Mouse (Mus musculus): ENCODE measurements around the gene Aox4.

Aox4 gene

DNA sequence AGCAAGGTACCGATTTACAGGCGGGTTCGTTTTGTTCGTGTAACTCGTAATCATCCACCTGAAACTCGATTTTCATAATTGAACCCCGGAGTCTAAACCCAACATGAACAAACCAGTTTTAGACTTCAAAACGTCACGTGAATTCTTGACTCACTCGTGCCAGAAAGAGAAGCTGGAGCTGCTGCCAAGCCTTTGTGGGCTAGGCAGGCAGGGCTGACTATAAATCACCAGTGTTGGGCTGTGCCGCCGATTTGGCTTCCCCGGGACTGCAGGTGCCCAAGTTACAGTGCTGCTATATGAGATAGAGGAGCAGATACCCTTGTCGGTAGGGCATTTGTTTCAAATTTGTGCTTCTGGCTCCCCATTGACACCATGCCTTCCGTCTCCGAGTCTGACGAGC lies at the start of gene Aox4:
Gene Aox4 (plus strand): TSS at position 195 of the 400 bp plus-strand sequence.
- peak; percentile 11 for DNase-seq (ENCODE audit: low spot score)

DNA sequence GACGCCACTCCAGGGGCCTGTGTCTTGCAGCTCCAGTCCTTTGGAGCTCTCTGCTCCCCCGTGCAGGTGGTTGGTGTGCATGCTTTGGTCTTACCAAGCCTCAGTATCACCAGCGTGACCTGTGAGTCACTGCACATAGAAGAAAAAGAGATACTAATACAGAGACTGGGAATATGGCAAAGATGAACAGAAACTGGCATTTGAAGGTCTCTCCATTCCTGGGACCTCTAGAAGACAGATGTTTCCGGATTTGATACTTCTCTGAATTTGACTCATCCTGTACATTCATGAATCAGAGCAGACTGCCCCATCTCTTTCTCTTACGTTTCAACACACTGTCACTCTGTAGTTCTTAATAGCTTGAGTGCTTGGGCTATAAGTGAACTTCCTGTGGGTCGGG lies 40.3 kb upstream of the Aox4 start:
- no peak for DNase-seq (ENCODE audit: low spot score)

DNA sequence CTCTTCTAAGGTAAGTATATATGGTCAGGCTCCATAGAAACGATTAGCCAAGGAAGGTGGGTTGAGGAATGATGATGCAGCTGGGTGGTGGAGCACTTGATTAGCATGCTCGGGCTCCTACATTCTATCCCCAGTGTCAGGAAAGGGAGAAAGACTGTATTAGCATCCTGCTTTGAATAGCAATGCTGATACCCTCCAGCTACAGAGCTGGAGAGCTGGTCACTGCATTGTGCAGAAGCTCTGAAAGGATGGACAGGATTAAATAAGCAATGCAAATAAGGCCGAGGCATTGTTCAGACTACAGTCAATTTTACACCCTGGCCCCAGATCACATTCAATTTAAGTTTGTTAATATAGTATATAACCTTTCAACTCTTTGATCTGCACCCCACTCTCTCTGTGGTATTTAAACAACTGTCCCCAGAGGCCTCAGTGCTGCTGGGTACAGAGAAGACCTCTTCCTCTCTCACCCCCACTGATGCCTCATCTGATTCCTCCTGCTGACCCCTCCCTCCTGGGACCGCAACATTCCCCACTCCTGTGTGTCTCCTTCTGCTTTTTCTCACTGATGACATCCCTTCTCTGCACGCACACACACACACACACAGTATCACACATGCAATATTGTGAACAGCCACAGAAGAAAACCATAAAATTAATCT lies 21.6 kb upstream of the Aox4 start:
- no peak for DNase-seq (ENCODE audit: low spot score)

DNA sequence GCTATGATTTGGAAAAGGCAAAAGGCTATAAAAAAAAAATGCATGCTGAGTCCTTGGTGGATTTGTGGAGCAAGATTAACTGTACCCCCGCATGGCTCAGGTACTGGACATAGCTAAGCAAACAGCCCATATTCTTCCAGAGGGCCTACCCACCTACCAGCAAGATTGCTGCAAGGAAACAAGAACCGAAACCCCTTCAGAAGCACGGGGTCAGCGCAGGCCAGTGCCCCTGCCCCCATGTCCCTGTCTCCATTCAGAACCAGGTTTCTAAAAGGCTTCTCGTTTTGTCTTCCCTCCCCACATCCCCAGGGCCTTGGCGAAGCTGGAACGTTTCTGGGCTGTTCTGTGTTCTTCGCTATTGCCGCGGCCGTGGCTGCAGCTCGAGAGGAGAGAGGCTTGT lies 15.9 kb upstream of the Aox4 start:
- DNase-seq (ENCODE audit: low spot score), result no peak

DNA sequence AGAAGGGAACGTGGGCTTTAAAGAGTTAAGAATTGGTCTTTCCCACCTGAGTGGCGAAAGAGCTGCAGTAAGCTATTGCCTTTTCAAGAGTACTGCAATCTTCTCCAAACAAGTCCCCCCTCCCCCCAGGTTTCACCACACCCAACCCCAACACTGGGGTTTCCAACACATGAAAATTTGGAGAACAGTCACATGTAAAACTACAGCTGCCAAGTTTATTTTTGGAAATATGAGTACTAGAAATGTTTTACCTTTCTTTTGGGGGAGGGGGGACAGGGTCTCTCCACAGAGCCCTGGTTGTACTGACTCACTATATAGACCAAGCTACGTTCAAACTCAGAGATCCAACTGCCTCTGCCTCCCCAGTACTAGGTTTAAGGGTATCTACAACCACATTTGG lies 15.2 kb upstream of the Aox4 start:
- no peak for DNase-seq (ENCODE audit: low spot score)

DNA sequence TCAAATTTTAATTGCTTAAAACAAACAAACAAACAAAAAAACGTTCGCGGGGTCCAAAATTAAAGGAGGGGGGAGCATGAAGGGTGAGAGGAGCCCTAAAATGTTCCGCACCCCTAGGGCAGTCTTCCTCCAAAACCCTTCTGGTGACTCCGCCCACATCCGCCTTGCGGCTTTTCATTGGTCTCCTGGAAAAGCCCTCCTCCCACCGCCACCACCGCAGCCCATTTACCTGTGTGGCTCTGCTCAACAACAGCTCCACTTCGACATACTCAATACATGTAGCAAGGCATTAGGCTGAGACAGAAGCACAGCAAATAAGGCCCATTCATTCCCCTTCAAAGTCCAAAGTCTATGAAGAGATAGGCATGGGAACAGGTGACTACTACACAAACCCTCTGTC lies 14.7 kb upstream of the Aox4 start:
- DNase-seq (ENCODE audit: low spot score), result no peak

DNA sequence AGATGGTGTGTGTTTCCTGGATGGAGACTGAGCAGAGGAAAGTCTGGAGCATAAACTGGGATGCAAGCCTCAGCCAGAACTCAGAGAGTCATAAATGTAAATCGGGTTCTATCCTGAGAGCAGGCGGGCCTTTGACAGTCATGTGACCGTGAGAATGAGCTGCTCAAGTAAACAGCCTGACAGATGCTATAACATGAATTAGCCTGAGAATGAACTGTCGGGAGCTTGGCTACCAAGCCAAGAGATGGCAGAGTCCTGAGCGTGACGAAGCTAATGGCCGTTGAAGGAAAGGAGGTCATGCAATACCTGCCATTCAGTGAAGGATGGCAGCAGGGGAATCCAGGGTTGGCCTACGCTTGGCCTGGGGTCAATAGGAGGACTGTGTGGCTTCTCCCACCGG lies 13.2 kb upstream of the Aox4 start:
- DNase-seq (ENCODE audit: low spot score), result no peak

DNA sequence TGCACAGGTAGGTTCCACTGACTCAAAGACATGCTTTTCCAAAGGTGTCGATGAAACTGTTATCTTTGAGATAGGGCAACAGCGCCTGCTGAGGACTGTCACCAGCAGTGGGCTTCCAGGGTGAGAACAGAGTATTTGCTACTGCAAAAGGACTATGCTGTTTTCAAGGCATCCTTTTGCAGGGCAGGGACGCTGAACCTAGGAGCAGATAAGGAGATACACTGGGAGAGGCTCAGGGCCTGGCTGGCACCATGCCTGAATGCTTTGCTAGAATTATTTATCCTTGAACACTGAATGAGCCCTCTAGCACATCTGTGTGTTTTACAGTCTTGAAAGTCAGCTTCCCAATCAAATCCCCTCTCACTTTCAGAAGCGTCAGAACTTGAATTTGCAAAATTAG lies 11.8 kb upstream of the Aox4 start:
- no peak for DNase-seq (ENCODE audit: low spot score)

DNA sequence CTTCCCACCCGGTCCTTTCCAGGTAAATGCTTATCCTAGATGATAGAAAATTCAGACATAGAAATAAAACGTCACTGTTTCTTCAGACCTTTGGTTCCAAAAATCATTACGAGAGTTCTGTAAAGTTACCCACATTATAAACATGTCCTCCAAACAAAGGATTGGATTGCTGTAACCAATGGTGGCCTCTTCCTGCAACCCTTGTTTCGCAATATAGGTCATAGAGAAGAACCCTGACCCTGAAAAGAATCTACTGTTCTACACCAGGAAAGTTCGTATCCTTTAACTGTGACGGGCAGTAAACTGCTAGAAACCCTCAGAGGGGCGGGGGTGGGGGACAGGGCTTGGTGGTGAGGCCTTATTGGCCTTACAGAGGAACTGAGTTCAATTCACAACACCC lies 2.6 kb downstream of the Aox4 start:
- DNase-seq (ENCODE audit: low spot score), result no peak

DNA sequence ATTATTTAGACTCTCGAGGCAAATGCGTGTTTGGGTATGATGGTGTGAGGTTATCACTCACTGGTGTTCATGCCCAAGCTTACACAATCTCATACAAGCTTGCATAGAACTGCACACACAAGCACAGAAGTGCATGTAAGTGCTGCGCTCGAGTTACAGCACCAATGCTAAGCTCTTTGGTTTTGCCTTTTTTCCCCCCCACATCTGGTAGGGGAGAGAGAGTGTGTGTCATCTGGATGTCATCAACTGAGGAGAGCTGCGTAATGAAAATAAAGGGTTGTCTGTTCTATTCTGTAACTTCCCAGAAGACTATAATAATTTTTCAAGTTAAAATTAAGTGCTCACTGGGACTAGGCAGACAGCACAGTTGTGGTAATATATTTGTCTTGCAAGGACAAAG lies 3.6 kb downstream of the Aox4 start:
- DNase-seq (ENCODE audit: low spot score), result no peak

DNA sequence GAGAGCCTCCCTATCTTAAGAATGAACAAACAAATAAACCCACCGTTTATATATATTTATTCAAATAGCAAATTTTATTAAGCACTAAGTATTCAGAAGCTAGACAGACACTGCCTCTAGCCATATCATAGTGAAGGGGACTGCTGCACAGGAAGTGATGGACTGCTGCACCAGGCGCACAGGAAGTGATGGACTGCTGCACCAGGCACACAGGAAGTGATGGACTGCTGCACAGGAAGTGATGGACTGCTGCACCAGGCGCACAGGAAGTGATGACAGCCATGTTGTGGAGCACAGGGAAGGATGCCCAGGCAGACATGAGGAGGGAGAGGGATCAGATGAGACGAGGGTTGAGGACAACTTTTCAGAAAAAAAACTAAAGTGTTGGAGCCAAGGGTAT lies 5.2 kb downstream of the Aox4 start:
- DNase-seq (ENCODE audit: low spot score), result no peak

DNA sequence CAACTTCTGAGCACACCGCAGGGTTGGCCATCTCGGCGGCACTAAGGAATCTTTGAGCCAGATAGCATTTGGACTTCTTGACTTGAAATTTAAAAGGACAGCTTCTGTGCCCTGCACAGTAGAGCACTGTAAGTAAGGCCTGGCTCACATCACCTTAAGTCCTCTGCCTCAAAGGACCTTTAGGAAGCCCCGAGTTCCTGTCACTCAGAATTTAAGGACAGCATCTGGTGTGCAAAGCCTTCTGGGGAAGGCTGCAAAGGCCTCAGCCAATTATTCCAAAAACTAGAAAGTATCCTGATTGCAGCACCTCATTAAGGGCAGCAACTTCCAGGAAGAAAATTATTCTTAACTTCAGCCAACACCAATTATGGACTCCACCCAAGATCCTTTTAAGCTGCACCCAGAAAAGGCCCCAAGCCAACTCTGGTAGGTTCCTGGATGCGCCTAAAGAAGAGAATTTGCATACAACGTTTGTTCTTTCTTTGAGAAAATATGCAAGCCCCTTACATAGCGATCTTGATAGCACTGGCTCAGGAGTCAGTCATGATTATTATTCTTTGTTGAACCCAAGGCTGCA lies 5.8 kb downstream of the Aox4 start:
- DNase-seq (ENCODE audit: low spot score), result no peak

DNA sequence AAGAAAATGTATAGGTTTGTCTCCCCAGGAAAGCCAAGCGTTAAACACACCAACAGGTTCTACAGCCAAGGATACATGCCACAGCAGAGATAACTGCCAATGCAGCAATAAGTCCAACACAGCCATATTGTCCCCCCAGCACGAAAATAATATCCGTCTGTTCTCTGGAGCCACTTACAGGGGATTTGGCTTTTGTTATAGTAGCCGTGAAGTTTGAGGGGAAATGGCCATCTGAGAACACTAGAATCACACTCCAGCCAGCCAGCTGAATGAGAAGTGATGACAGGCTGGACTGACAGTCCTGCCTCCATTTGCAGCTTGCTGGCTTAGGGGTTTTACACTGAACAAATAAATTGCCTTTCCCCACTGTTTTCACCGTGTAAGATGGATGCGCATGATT lies 10.9 kb downstream of the Aox4 start:
- DNase-seq (ENCODE audit: low spot score), result no peak

DNA sequence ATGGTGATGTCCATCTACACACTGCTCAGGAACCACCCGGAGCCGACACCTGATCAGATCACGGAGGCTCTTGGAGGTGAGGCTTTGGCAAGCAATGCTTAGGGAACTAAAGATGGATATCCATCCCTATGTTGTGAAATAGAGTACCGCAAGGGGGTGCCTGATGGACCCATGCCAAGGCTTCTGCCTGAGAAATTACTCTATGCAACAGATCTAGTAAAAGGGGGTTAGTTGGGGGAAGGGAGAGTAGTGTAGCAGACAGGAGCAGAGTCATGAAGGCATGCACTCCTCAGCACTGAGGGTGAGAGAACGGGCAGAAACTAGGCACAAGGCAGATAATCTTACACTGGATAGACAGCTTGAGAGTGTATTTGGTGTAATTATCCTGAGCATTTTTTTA lies 11.7 kb downstream of the Aox4 start:
- DNase-seq (ENCODE audit: low spot score), result no peak

DNA sequence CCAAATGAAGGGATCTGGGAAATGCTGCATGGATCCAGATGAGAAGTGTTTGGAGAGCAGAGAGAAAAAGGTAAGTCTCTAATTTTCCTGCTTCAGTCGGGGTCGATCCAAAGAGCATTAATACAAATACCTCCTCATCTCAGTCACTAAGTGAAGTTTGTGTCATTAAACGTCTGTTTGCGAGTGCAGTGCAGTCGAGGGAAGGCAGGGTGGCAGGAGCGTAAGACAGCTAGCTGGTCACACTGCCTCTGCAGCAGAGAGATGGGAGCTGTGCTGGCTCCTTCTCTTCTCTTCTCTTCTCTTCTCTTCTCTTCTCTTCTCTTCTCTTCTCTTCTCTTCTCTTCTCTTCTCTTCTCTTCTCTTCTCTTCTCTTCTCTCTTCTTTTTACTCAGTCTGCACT lies 17.9 kb downstream of the Aox4 start:
- no peak for DNase-seq (ENCODE audit: low spot score)

DNA sequence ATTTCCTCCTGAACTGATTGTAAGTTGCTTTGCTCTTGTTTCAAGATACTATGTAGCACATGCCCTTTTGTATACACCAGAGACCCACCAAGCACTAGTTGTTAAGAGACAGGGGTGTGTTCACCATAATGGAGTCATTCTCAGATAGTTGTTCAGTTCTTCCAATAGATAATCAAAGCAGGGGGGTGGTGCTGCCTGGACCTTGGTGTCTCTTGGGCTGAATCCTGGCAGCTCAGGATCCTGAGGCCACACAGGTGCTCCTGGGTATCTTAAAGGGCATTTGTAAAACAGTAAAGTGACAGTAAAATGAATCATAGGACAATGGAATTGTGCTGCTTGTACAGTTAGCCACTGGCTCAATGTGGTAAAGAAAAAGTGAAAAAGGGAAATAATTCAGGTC lies 18.7 kb downstream of the Aox4 start:
- no peak for DNase-seq (ENCODE audit: low spot score)

DNA sequence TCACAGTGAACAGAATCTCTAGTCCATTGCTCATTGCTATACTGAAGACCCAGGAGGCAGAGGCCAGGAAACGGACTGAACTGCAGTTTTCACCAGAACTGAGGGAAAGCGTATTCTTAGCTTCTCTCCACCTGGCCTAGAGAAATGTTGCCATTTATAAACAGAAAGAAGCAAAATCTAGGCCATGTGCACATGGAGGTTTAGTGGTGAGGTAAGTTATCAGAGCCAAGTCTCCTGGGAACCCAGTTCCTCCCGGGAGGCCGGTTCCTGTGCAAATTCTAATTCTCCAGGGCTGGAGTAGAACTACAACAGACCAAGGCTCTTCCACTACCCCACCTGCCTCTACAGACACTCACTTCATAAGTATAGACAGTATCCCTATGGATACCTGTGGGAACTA lies 19.6 kb downstream of the Aox4 start:
- no peak for DNase-seq (ENCODE audit: low spot score)

DNA sequence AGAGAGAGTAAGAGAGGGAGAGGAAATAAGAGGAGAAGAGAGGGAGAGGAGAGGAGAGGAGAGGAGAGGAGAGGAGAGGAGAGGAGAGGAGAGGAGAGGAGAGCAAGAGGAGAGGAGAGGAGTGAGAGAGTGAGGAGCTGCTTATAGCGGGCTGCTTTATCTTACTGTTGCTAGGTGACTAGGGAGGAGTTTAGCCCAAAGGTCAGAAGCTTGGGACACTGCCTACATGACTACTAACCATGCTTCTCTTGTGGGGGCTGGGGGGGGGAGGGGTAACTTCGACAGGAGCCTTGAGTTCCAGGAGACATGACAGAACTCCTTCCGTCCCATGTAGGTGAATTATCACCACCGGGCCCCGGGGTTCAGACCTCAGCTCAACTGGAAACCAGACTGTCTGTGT lies 20.3 kb downstream of the Aox4 start:
- DNase-seq (ENCODE audit: low spot score), result no peak

DNA sequence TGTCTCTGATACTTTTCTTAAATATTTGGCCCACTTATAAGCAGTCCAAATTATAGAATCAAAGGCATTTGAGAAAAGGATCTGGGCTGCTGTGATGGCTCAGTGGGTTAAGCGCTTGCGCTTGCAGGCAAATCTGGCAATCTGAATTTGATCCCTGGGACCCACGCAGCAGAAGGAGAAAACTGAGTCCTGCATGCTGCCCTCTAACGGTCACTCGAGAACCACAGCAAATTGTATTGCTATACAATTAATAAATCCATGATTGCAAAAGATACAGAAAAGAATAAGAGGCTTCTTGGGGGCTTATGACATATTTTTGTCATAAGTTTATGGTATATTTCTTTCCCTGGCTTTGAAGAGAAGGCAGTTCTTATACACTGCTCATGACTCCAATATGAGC lies 25.2 kb downstream of the Aox4 start:
- no peak for DNase-seq (ENCODE audit: low spot score)

DNA sequence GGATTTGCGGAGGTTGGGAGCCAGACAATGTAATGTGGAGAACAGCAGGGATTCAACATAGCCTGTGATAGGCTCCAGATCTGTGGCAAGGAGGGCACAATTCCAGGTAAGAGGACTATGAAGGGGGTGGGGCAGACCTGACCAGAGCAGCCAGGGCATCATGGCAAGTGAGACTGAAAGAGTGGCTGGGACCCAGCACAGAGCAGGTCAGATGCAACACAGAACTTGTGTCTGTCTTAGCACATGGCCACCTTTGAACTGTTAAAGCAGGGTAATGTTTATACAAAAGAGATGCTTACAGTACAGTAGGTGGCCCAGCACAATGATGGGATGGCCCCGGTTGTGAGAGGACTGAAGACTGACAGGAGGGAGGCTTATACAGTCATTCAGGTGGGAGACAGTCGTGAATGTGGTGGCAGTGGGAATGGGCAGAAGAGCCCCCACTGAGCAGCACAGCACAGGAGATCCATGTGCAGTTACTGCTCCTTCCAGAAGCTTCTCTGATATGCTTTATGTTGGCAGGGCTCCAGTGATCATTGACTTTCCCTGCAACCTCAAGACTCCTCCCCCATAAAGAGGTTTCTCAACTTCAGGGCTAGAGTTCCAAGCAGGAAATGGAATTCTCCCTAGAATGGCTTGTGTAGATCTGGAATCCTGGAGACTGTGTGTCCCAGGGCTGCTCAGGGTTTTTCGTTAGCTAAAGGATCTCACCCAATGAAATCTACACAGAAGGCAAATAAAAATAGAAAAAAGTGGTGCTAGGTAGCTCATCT lies 27.5 kb downstream of the Aox4 start:
- peak; percentile 44 for DNase-seq (ENCODE audit: low spot score)

DNA sequence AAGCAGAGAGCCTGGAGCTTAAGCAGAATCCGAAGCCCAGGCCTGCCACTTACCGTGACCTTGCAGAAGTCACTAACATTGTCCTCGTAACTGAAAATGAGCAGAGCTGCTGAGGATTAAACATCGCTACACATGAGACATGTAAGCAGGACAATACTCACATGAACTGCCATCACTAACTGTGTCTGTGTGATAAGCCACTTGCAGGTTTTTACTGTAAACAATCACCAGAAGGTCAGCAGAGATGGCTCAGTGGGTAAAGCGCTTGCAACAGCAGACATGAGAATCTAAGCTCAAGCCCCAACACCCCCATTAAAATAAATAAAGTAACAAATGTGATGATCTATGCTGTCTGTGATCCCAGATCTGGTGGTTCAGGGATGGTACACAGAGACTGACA lies 28.2 kb downstream of the Aox4 start:
- DNase-seq (ENCODE audit: low spot score), result no peak

DNA sequence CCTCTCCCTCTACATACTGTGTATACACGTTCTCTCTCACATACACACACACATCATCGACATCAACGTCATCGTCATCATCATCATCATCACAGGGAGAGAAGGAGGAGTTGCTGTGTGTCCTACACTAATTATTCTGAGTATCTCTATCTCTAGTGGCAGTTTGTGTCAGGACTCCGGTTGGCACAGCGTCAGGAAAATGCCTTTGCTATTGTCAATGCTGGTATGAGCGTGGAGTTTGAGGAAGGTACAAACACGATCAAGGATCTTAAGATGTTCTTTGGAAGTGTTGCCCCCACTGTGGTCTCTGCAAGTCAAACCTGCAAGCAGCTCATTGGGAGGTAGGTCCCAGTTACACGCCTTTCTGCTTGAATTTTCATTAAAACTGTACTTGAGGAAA lies 28.8 kb downstream of the Aox4 start:
- DNase-seq (ENCODE audit: low spot score), result no peak

DNA sequence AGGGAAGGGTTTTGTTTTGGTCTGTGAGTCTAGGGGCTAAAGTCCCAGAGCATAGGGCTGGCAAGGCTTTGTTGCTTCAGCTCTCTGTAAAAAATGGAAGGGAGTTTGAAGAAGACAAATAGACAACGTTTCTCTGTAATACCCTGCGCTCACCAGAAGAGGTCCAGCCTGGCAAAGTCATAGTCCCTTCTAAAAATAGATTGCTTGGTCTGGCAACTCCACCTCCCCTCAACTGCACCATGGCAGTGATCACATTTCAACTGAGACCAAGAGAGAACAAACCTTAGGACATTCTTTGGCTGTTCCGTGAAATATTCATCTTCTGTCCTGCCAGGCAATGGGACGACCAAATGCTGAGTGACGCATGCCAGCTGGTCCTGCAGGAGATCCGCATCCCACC lies 30.1 kb downstream of the Aox4 start:
- peak; percentile 7 for DNase-seq (ENCODE audit: low spot score)

DNA sequence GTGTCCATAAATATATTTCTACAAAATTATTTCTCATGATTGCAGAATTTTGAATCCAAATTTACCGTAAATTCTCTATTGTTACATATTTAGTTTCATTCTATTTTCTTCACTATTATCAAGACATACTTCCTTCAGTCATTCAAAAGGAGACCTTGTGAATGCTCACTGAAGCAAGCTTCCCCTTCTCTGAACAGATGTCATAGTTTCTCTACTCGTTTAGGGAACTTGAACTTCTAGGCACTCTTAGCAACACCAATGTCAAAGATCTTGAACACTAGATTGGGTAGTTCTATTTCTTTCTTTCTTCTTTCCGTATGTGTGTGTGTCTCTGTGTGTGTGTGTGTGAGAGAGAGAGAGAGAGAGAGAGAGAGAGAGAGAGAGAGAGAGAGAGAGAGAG lies 34.3 kb downstream of the Aox4 start:
- no peak for DNase-seq (ENCODE audit: low spot score)

Measured in adipocyte (in vitro differentiated cells).